Mouse (Mus musculus) liver (tissue): ENCODE results near the gene Wt1.

Experiments used
- DNase-seq: peaks from one replicate; pipeline ENCODE4 v3.0.0-alpha.2; 2020; ENCODE audit warnings: mixed read lengths

Wt1 gene

DNA sequence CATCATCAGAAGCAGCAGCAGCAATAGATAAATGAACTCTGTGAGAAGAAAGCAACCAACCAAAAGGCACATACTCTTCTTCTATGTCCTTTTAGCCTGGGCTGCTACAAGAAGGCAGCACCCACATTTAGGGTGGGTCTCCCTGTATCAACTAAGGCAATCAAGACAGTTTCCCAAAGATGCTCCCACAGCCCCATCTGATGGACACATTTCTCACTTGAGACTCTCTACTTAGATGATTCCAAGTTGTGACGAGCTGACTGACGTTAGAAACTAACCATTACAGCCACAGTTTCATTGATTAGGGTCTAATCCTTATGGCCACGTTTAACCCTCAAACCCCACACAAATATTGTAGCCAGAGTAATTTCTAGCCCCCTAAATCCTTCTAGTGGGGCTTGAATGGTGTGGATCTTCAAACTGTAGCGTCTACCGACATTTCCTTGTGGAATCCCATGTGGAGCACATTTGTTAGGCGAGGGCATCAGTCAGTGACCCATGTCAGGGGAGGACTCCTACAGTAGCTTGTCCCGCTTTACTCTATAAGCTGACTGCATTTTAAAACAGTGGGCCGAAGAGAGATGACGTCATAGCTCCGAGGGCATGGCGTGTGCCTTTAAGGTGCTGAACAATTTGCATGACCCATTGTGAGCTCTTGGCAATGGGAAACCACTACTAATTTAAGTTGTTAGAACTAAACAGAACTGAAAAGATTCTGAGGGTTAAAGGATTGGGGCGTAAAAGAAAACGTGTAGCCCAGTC lies 59.6 kb downstream of the Wt1 start:
- DNase-seq = no peak

DNA sequence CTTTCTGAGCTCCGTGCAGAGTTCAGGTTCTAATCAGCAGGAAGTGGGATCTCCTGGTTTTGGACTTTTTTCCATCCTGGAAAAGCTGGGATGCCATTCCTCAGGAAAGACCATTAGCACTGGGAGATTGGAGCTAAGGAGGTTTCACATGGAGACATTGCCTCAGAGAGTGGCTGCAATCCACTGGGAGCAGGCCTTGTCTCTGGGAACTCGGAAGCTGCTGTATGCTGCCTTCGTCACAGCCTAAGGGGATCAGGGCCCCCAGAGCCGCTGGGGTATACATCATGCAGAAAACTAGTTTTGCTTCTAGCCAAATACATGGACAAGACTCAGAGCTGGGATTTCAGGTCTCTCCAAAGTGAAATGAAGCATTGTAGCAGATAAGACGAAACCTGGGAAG lies 60.3 kb downstream of the Wt1 start:
- no peak for DNase-seq

- DNase-seq = no peak
Measured at GRCm38 (mm10) chr2:105188182-105188581, 61.9 kb downstream of the Wt1 start.

- DNase-seq = no peak
Measured at GRCm38 (mm10) chr2:105189352-105189751, 63.0 kb downstream of the Wt1 start.

DNA sequence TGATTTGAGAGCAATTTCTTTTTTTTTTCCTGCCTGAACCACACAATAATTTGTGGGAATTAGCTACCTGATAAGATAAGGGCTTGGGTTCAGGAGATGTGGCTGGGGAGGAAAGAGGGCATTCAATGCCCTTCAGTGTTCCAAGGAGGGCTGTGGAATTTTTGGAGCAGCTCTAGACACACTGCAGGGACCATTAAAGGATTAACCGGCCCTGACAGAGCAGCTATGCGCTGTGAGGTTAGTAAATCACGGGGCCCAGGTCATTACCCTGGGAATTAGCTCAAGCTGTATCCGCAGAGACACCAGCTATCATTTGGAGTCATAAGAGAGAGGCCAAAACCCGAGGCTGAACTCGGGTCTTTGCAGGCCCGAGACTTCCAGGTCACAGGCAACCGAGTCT lies 73.8 kb downstream of the Wt1 start:
- no peak for DNase-seq

GRCm38 (mm10) chr2:105206563-105207174 lies 80.3 kb downstream of the Wt1 start:
- DNase-seq = peak; percentile 12

- DNase-seq = no peak
Measured at GRCm38 (mm10) chr2:105212839-105213238, 86.5 kb downstream of the Wt1 start.

DNA sequence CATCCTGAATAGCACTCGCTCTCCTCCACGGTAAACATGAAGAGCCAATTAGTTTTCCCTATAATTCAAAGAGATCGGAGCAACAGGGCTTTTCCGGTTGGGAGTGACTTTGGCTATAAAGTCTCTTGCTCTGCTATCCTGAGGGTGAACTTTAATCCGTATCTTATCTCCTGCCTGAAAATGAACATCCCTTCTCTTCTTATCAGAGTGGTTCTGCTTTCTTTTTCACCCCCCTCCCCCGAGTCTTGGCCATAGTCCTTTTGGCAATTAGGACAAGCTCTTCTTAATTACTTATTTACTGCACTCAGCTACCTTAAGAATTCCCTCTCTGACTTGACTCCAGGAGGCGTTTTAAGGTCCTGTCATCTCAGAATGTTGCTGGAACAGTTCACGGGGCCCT lies 89.6 kb downstream of the Wt1 start:
- DNase-seq = no peak

- DNase-seq = no peak
Measured at GRCm38 (mm10) chr2:105219229-105219628, 92.9 kb downstream of the Wt1 start.

DNA sequence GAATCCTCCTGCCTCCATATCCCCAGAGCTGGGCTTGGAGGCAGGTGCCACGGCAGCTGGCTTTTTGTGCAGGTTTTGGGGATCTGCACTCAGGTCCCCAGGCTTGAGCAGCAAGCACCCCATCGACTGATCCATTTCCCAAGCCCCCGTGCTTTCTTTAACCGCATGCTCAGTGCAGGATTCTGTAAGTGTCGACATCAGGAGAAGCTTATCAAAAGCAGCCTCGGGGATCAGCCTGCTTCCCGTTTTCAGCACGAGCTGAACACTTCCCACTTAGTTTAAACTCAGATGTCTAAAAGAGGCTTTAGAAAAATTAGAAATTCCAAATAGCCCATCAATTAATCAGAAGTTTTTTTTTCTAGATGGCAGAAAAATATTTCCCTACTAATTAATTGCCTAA lies 93.3 kb downstream of the Wt1 start:
- no peak for DNase-seq

DNA sequence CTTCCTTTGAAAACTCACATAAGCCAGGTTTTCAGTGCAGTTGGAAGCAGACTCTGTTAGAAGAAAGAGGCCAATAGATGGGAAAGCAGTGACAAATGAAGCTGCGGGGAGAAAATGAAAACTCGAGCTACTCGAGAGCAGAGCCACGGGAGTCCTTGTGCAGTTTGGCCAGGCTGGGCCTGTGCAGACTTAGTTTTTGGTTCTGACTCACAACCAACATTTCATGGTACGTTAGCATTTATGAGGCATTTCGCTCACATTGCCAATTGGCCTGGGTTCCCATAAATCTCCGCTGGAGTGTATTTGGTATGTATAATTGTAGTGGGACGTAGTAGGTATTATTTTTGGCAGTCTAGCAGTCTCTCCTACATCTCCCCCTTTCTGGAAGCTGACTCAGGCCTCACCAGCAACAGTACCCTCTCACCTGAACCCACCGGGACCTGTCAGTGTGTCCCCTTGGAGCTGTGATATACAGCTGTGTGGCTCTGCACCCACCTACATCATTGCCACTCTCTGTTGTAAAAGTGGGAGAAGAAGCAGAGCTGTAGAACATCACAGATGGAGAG lies 94.5 kb downstream of the Wt1 start:
- DNase-seq = no peak
